Mouse (Mus musculus) mesoderm, embryonic 11.5 days (tissue): Measurements from ENCODE around the gene Ift140.

ENCODE experiments used
- DNase-seq: peaks from one replicate; pipeline ENCODE4 v3.0.0-alpha.2; 2012; ENCODE audit warnings: low read depth, low spot score

Gene Ift140

GRCm38 (mm10) chr17:25015655-25016291 lies at the start of gene Ift140, which contains the start of gene Cramp1l:
TSS of gene Ift140 (plus strand) at chr17:25016085.
TSS of gene Cramp1l (minus strand) at chr17:25015788.
- peak; percentile 99 for DNase-seq

GRCm38 (mm10) chr17:24987221-24987620 lies 28.7 kb upstream of the Ift140 start:
- DNase-seq = no peak

- no peak for DNase-seq
Observed at GRCm38 (mm10) chr17:24994721-24995120, 21.2 kb upstream of the Ift140 start.

GRCm38 (mm10) chr17:25005102-25005501 lies 10.8 kb upstream of the Ift140 start:
- DNase-seq = no peak

GRCm38 (mm10) chr17:25007480-25007879 lies 8.4 kb upstream of the Ift140 start:
- no peak for DNase-seq

- peak; percentile 38 for DNase-seq
Observed at GRCm38 (mm10) chr17:25013606-25014501, 2.0 kb upstream of the Ift140 start.

- DNase-seq = peak; percentile 44
Observed at GRCm38 (mm10) chr17:25014841-25015570, 879 bp upstream of the Ift140 start.

- peak; percentile 86 for DNase-seq
Observed at GRCm38 (mm10) chr17:25016292-25017132, 627 bp downstream of the Ift140 start.

- DNase-seq = no peak
Observed at GRCm38 (mm10) chr17:25036183-25036582, 20.3 kb downstream of the Ift140 start.

- no peak for DNase-seq
Observed at GRCm38 (mm10) chr17:25044879-25045278, 29.0 kb downstream of the Ift140 start.

- DNase-seq = no peak
Observed at GRCm38 (mm10) chr17:25045281-25045680, 29.4 kb downstream of the Ift140 start.

- DNase-seq = no peak
Observed at GRCm38 (mm10) chr17:25047143-25047542, 31.3 kb downstream of the Ift140 start.

- no peak for DNase-seq
Observed at GRCm38 (mm10) chr17:25053274-25053673, 37.4 kb downstream of the Ift140 start.

- no peak for DNase-seq
Observed at GRCm38 (mm10) chr17:25057041-25057440, 41.2 kb downstream of the Ift140 start.

GRCm38 (mm10) chr17:25063261-25063660 lies 47.4 kb downstream of the Ift140 start:
- DNase-seq = no peak

- DNase-seq = no peak
Observed at GRCm38 (mm10) chr17:25063872-25064271, 48.0 kb downstream of the Ift140 start.

- no peak for DNase-seq
Observed at GRCm38 (mm10) chr17:25064351-25064750, 48.5 kb downstream of the Ift140 start.

GRCm38 (mm10) chr17:25065189-25065588 lies 49.3 kb downstream of the Ift140 start:
- DNase-seq = no peak

GRCm38 (mm10) chr17:25066595-25066994 lies 50.7 kb downstream of the Ift140 start:
- DNase-seq = no peak

GRCm38 (mm10) chr17:25067442-25067851 lies 51.6 kb downstream of the Ift140 start:
- no peak for DNase-seq

- DNase-seq = no peak
Observed at GRCm38 (mm10) chr17:25068690-25069089, 52.8 kb downstream of the Ift140 start.
